Mouse (Mus musculus): ENCODE measurements at regions not wholly inside any gene's neighbourhood (a gene's known extent, or its start where the extent isn't known, plus 50 kb on each side); places are given as distances from the start of the nearest gene placed in this dataset.

- DNase-seq (ENCODE audit: extremely low read depth, low read depth, low spot score) = no peak
Observed at GRCm38 (mm10) chr1:186447521-186447920, 258.3 kb downstream of the Tgfb2 start.

- no peak for DNase-seq (ENCODE audit: extremely low read depth, low read depth, low spot score)
Observed at GRCm38 (mm10) chr1:186444701-186445131, 261.1 kb downstream of the Tgfb2 start.

- DNase-seq (ENCODE audit: extremely low read depth, low read depth, low spot score) = no peak
Observed at GRCm38 (mm10) chr1:186442160-186442559, 263.6 kb downstream of the Tgfb2 start.

GRCm38 (mm10) chr1:186435336-186435972 lies 270.3 kb downstream of the Tgfb2 start:
- no peak for DNase-seq (ENCODE audit: extremely low read depth, low read depth, low spot score)

- DNase-seq (ENCODE audit: extremely low read depth, low read depth, low spot score) = no peak
Observed at GRCm38 (mm10) chr1:186434782-186435181, 271.0 kb downstream of the Tgfb2 start.

GRCm38 (mm10) chr1:186434007-186434406 lies 271.8 kb downstream of the Tgfb2 start:
- DNase-seq (ENCODE audit: extremely low read depth, low read depth, low spot score) = no peak

- no peak for DNase-seq (ENCODE audit: extremely low read depth, low read depth, low spot score)
Observed at GRCm38 (mm10) chr1:186433169-186433665, 272.6 kb downstream of the Tgfb2 start.

GRCm38 (mm10) chr1:186425421-186425820 lies 280.4 kb downstream of the Tgfb2 start:
- no peak for DNase-seq (ENCODE audit: extremely low read depth, low read depth, low spot score)

GRCm38 (mm10) chr1:186424084-186424483 lies 281.7 kb downstream of the Tgfb2 start:
- no peak for DNase-seq (ENCODE audit: extremely low read depth, low read depth, low spot score)

GRCm38 (mm10) chr1:186417101-186417500 lies 288.7 kb downstream of the Tgfb2 start:
- DNase-seq (ENCODE audit: extremely low read depth, low read depth, low spot score) = no peak

GRCm38 (mm10) chr1:186415321-186415720 lies 290.5 kb downstream of the Tgfb2 start:
- no peak for DNase-seq (ENCODE audit: extremely low read depth, low read depth, low spot score)

- DNase-seq (ENCODE audit: extremely low read depth, low read depth, low spot score) = no peak
Observed at GRCm38 (mm10) chr1:186413886-186414245, 291.9 kb downstream of the Tgfb2 start.

- DNase-seq (ENCODE audit: extremely low read depth, low read depth, low spot score) = no peak
Observed at GRCm38 (mm10) chr1:186413064-186413885, 292.5 kb downstream of the Tgfb2 start.

- no peak for DNase-seq (ENCODE audit: extremely low read depth, low read depth, low spot score)
Observed at GRCm38 (mm10) chr1:186412296-186412695, 293.5 kb downstream of the Tgfb2 start.

GRCm38 (mm10) chr1:186408986-186409441 lies 291.9 kb upstream of the Lyplal1 start:
- DNase-seq (ENCODE audit: extremely low read depth, low read depth, low spot score) = no peak

GRCm38 (mm10) chr1:186407656-186408055 lies 290.5 kb upstream of the Lyplal1 start:
- no peak for DNase-seq (ENCODE audit: extremely low read depth, low read depth, low spot score)

- DNase-seq (ENCODE audit: extremely low read depth, low read depth, low spot score) = no peak
Observed at GRCm38 (mm10) chr1:186405693-186406092, 288.6 kb upstream of the Lyplal1 start.

GRCm38 (mm10) chr1:186399762-186400161 lies 282.7 kb upstream of the Lyplal1 start:
- no peak for DNase-seq (ENCODE audit: extremely low read depth, low read depth, low spot score)

- no peak for DNase-seq (ENCODE audit: extremely low read depth, low read depth, low spot score)
Observed at GRCm38 (mm10) chr1:186393005-186393404, 275.9 kb upstream of the Lyplal1 start.

GRCm38 (mm10) chr1:186384440-186384839 lies 267.3 kb upstream of the Lyplal1 start:
- no peak for DNase-seq (ENCODE audit: extremely low read depth, low read depth, low spot score)

- no peak for DNase-seq (ENCODE audit: extremely low read depth, low read depth, low spot score)
Observed at GRCm38 (mm10) chr1:186383453-186383852, 266.3 kb upstream of the Lyplal1 start.

- DNase-seq (ENCODE audit: extremely low read depth, low read depth, low spot score) = no peak
Observed at GRCm38 (mm10) chr1:186383006-186383405, 265.9 kb upstream of the Lyplal1 start.

All from fat pad, adult 2 months (tissue).